Mouse (Mus musculus) brain, embryonic 14.5 days (tissue): Measurements from ENCODE around the gene Pld4. TPM values are rescaled to one million over a fixed set of nuclear protein-coding genes. Genes with fewer than 3 reads are reported as not detected.

ENCODE experiments used
- DNase-seq: peaks from one replicate; pipeline ENCODE4 v3.0.0-alpha.2; 2011; ENCODE audit warnings: low read depth
- CTCF ChIP-seq: fragments of 200-500 bp; IDR thresholded peaks from 2 replicates; pipeline ENCODE4 v1.5.1; 2012; ENCODE audit warnings: inconsistent platforms, mild to moderate bottlenecking, moderate library complexity, borderline replicate concordance; ENCODE audit not compliant: insufficient read depth, insufficient read length; ENCODE audit errors: extremely low read depth
- POLR2A ChIP-seq: fragments of 200-500 bp; IDR thresholded peaks from 2 replicates; pipeline ENCODE4 v1.6.1; 2012; ENCODE audit warnings: mild to moderate bottlenecking, inconsistent platforms, borderline replicate concordance; ENCODE audit not compliant: poor library complexity, insufficient read depth, insufficient read length, severe bottlenecking; ENCODE audit errors: extremely low read depth
- polyA plus RNA-seq: library from polyadenylated mRNA; depleted of rRNA; stranded (reverse); fragments of >200 nt; gene quantifications from 2 replicates; pipeline ENCODE4 v1.2.3, GENCODE M21; 2012

The Pld4 gene
- polyA plus RNA-seq, 1 experiment, result 6.5 TPM

DNA sequence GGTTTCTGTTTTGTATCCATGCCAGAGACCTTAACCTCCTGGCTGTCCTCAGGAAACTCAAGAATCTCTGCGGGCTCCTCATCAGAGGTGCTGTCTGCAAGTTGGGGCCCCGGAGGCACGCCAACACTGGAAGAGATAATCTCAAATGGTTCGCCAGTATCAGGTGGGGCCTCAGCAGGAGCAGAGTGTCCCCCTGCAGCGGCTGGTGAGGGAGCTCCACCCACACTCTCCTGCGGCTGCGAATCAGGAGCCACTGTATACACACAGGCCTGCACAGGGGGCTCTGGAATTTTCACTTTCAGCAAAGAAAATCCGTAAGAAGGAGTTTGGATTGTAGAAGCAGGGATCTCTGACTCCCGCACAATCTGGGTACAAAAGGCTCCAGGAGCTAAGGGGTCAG lies 12.9 kb downstream of the Pld4 start:
- no peak for DNase-seq
- no peak for TF ChIP-seq CTCF
- no peak for TF ChIP-seq POLR2A

DNA sequence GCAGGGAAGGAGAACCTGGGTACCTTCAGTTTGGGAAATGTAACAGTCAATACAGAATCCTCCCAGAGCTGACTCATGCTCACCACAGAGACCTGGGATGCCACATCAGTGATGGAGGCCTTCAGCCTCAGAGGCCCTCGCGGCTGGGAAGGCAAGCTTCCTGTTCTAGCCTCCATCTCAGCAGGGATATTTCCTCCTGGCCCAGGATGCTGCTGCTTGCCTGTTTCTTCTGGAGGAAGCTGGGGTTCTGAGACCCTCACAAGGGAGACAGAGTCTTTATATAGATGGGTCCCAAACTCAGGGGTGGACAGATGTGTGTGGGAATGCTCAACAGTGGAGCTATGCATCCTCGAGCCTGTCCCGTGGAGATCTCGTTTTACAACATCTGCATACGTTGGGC lies 13.6 kb downstream of the Pld4 start:
- TF ChIP-seq CTCF (no peak), POLR2A (no peak)
- no peak for DNase-seq

DNA sequence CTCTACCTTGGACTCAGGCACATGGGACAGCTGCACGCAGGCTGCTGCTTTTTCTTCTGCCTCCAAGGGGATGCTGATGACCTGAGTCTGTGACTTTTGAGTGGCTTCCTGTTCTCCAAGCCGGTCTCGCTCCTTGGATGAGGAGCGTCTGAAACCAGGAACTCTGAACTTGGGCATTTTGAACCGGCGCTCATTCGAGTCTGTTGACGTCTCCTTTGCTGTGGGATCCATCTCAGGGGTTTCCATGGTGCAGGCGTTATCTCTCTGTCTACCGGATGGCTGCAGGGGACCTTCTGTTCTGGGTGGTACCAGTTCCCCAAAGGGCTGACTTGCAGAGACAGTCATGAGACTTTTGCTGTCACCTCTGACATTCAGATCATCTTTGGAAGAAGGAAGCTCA lies 14.0 kb downstream of the Pld4 start:
- TF ChIP-seq CTCF, result no peak
- no peak for TF ChIP-seq POLR2A

DNA sequence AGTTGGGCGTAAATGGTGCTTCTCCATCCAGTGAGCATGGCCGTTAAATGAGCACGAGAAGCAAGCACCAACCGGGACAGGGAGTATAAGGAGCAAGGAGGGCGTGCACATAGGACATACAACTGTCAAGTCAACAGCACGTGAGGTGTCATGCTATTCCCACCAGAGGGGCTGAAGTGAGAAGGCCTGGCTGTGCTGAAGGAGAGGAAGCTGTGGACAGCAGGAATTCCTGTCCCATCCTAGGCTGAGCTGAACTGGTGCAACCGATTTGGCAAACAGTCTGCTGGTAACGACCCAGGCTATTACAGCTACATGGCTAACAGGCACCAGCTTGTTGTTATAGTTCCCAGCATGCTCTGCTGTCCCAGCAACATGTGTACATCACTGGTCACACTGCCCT lies 30.6 kb downstream of the Pld4 start:
- TF ChIP-seq CTCF, result no peak
- TF ChIP-seq POLR2A, result no peak
- no peak for DNase-seq

More for the DNA sequence above, 14.0 kb downstream of the Pld4 start:
- no peak for DNase-seq

DNA sequence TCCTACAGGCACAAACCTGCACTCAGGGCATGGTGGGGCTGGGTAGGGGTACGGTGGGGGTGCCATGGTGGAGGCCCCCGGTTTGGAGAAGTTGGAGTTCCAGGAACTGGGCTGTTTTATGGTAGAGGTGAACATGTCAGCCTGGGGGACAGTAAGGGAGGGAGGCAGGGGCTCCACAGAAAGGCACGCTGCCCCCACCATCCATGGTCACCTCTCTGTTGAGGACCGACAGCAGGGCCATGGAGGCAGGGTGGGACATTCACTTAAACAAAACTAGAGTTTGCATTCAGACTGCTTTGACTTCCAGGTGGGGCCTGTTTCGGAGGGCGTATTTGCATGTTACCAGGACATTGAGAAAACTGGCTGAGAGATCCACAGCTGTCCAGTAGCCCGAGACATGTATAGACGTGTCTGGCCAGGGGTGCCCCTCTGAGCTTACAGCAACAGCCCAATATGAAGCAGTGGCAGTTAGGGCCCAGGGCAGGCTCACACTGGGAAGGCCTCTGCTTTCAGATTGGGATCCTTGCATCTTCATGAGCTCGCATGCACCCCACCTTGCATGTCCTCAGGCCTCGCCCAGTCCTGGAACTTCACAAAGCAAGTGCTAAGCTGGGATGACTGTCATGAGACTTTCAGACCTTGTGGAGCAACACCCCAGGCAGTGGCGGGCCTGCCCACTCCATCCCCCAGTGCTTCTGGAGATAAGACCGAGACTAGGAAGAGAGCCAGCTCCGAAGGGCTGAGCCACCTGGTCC lies 33.3 kb downstream of the Pld4 start:
- TF ChIP-seq POLR2A (no peak), CTCF (no peak)
- DNase-seq, result peak; percentile 40

DNA sequence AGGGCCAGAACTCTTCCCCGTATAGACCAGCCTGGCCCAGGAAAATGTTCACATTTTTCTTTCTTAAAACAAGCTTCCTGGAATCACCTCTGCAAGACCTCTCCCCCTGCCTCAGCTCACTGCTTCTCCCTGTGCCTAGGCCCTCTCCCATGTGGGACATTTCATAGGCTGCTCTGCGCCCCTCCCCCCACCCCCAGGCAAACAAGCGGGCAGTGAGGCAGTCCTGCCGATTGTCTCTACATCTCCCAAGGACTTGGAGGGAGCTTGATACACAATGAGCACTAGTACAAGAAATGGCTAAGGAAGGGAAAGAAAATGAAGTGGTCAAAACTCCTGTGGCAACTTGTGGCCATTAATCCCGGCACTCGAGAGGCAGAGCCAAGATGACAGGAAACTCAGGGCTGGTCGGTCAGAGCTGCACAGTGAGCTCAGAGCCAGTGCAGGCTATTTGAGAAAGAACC lies 33.9 kb downstream of the Pld4 start:
- no peak for TF ChIP-seq POLR2A
- TF ChIP-seq CTCF, result no peak
- DNase-seq, result no peak

DNA sequence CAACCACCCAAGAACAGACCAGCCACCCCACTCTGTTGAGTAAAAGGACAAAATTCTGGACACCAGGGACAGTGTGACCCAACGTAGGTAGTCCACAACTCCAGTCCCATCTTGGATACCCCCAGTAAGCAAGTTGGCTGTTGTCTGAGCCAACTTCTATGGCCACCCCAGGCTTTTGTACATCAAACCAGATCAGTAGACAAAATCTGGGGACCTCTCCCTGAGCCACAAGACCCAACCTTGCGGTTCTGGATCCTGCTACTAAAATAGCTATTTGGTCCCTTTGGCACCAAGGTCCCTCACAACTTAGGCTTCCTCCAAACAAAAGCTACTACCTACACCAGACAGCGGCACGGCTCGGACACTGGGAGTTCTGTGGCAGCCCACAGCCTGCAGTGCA lies 34.5 kb downstream of the Pld4 start:
- no peak for DNase-seq
- TF ChIP-seq CTCF, result no peak
- TF ChIP-seq POLR2A, result no peak

DNA sequence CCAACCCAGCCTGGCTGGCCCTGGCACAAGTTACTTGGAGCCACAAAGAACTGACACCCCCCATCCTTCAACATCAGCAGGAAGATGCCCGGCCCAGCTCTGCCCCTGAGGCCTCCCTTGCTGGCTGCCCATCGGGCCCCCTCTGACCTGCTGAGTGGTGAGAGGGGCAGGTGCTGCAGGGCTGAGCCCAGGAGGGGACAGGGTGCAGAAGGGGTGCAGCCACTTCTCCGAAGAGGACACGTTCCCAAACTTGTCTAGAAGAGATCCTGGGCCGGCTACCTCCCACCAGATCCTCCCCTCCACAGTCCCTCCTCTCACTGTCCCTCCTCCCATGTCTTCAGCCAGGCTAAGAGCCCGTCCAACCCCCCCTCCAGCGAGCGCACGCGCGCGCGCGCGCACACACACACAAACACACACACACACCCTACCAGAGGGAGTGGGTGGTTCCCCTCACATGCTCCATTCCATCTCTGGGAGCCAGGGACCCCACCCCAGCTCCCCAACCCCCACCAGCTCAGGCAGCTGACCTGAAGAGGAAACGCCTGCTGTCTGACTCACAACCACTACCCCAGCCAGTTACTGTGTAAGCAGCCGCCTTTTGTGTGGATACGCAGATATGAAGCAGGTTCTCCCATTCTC lies 35.1 kb downstream of the Pld4 start:
- no peak for DNase-seq
- TF ChIP-seq CTCF, result no peak
- TF ChIP-seq POLR2A, result no peak

DNA sequence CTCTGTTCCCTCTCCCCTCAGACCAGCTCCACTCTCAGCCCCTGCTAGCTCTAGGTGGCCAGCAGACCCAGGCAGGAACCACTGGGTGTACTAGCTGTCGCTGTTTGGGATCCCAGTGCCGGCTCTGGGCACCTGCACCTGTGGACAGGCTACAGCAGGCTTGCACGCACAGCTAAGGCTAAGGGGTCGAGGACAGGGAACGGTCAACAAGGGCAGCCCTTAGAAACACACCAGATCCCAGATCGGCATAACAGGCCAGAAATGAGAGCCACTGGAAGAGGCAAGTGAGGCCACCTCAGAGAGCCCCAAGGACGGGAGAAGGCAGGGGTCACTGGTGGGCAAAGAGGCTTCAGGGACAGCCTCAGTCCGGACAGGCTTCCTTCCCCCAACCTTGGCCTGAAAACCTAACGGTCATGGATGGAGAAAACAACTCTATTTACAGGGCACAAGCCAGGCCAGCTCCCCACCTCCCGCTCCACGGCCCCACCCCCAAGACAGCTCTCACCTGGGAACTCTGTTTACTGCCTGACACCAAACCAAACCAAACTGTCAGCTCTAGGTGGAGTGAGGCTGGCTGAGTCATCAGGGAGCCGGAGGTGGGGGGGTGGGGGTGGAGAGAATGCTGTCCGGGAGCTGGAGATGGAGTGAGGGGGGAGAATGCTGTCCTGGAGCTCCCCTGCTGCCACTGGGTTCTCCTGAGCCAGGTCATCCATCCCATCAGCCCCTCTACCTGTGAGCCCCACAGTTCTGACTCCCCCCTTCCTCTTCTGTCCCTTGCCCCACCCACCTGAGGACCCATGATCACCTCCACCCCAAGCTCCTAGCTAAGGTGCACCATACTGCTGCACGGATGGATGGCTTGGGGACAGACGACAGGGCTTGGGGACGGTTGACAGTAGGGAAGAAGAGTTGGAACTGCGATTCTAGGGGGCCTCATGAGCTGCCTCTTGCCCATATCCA lies 36.4 kb downstream of the Pld4 start:
- no peak for DNase-seq
- TF ChIP-seq POLR2A (no peak), CTCF (no peak)

DNA sequence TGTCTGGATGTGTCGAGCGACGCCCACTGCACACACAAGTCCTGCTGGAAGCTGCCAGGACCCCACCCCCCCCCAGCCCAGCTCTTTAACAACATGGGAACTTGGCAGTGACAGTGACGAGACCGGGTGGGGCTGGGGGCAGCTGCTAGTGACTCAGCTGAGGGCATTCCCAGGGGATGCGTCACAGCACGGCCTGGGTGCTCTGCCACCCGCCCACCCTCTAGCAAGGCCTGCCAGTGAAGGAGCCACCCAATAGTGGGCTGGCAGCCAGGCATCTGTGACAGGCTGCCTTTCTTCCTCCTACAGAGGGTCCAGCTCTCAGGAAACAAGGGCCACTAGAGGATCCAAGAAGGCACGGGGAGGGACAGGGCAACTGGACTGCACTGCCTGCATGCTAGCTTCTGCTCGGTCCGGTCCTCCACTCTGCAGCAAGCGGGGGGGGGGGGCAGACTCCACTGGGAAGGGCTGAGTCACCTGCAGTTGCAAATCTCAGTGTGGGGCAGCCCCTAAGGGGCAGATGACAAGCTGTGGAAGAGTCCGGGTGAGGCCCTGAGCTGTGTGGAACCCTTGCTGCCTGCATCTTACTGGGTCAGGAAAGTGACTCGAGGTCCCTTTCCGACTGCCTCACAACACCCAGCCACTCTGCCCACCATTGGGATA lies 37.3 kb downstream of the Pld4 start:
- peak; percentile 54 for DNase-seq
- no peak for TF ChIP-seq CTCF
- no peak for TF ChIP-seq POLR2A

DNA sequence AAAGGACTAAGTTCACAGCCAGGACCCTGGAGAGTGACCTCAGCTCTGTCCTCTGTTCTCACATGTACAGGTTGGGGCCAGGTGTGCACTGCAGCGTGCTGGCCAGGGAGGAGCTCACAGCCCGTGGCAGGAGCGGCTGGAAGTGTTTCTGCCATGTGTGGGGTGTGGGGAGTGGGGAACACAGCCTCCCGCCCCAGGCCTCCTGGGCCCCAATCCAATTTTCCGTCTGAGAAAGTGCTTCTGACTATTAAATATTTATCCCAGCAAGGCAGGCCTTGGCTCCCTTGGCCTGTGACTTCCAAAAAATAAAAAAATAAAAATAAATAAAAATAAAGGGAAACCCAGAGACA lies 37.9 kb downstream of the Pld4 start:
- no peak for TF ChIP-seq CTCF
- no peak for TF ChIP-seq POLR2A

DNA sequence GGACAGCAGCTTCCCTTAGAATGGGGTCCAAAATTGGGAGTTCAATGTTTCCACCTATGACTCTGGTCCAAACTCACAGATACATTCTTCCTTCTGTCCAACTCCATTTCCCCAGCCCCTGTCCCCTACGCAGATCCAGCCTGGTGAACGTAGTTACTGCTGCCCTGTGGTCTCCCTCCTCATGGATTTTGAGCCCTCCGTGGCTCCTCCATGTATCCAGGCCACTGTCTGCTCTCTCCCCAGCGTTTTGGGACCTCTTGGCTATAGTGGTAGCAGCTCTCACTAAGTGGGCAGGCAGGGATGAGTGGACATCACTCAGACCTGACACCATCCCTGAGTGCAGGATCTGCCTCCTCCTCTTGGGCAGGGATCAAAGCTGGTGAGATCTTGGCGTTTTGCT lies 38.3 kb downstream of the Pld4 start:
- no peak for DNase-seq
- TF ChIP-seq CTCF (no peak), POLR2A (no peak)

More for the DNA sequence above, 37.9 kb downstream of the Pld4 start:
- DNase-seq, result no peak
